Mouse (Mus musculus): Measurements from ENCODE around the gene Klf5. TPM values are rescaled to one million over a fixed set of nuclear protein-coding genes. Genes with fewer than 3 reads are reported as not detected.

Gene Klf5
- total RNA-seq, 2 experiments from 2014 or later, result 14.0 to 16.9 TPM

DNA sequence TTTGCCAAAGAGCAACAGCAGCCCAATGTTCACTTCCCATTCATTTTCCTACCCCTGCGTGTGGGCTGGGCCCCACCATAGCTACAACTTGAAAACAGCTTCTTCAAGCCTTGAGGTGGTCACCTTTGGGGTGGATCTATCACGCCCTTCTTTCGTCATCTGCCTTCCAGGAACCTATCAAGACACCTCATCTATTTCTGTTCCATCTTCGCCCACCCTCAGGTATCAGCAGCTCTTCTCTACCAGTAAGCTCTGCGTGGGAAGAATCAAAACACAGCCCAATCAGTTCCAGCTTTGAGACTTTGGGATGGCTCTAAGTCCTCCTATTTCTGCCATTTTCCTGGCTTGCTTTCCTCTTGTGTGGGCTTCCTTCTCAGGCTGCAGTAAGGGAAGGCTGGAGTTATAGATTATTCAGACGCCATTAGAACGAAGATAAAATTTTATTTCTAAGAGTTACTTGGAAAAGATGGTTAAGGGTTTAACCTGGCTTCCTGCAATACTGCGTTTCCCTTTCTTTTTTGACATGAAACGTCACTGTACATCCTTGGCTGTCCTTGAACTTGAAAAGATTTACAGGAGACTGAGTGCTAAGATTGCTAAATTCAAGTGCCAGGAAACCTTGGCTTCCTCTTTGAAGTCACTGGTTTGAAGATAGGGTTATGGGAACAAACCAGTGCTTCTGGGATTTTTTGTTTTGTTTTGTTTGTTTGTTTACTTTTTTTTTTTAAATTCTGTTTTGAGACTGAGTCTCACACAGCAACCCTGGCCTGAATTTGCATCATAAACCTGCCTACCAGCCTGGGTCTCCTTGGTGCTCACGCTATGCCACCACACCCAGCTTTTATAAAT is 56.5 kb downstream of the Klf5 start:
- DNase-seq (ENCODE audit: low spot score in 2 of 2), result no peak
- intact Hi-C loops (cut with DNase I), result no loop called here

DNA sequence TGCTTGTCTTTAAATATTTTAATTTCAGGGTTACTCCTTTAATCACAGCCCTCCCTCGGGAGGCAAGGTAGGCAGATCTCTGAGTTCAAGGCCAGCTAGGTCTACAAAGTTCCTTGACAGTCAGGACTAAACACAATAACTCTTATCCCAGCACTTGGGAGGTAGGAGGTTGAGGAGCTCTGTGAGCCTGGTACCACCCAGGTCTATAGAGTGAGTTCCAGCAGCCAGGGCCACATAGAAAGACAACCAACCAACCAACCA is 57.0 kb downstream of the Klf5 start:
- no peak for DNase-seq (ENCODE audit: low spot score in 2 of 2)
- intact Hi-C loops (cut with DNase I), result no loop called here

DNA sequence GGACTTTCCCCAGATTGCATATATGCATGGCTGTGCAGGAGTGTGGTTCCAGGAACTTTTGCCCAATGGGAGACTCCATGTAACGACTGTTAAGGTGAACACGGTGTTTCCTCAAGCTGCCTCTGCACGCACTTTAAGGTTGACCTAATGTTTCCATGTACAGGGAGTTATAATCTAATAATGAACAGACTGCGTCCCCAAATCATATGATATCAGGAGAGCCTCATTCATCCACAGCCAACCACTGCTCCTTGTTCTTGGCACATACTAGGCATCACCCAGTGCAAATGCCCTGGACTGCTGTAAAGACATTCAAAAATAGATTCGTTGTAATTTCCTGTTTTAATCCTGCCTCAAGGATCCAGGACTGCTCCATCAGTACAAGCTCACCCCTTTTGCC is 64.5 kb downstream of the Klf5 start:
- intact Hi-C loops (cut with DNase I), result no loop called here
- no peak for DNase-seq (ENCODE audit: low spot score in 2 of 2)

DNA sequence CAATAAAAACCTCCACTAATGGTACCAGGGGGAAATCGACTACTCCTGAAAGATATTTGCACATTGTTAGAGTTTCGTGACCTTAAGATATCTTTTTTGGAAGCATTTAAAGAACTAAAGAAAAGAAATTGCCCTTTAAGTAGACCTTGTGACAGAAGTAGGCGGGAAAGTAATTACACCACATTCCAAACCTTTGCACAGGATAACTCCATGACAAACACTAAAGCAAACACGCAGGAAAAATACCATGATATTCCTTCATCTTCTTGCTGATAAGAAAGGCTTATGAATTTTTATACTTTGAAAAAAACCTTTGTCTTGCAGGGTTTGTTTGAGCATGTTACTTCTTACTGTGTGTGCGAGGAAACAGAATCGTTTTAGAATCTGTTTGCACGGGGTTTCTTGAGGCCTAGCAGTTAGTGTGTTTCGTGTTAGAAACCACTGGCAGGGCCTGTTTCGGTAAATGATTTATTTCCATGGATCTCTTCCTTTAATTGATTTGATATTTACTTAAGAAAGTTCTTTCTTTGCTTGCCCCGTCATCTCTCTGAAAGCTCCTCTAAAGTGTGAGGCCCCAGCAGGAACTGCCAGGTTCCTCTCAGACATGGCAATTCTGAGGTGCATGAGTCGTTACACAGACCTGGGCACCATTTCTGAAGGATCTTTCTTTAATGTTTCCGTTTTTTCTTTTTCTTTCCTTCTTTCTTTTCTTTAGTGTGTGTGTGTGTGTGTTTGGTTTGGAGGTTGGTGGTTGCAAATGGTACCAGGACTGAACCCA is 65.7 kb downstream of the Klf5 start:
- DNase-seq (ENCODE audit: low spot score in 2 of 2), result no peak
- intact Hi-C loops (cut with DNase I), result no loop called here

Other genes with a start within 250 kb of the Klf5 start
- gene Pibf1, start 199.3 kb upstream of the Klf5 start, total RNA-seq (2021), result 10 to 100 TPM; 13.5 to 13.9 TPM
- 10 to 100 TPM; 16.1 to 16.7 TPM for gene Dis3, start 198.9 kb upstream of the Klf5 start, total RNA-seq (2021)

Measured in left cerebral cortex, postnatal 25 days (tissue).